Mouse (Mus musculus): Measurements from ENCODE around the gene Trnt1. TPM values are rescaled to one million over a fixed set of nuclear protein-coding genes. Genes with fewer than 3 reads are reported as not detected.

Gene Trnt1
- polyA plus RNA-seq, 1 experiment from 2014 or later, result 60.6 TPM

DNA sequence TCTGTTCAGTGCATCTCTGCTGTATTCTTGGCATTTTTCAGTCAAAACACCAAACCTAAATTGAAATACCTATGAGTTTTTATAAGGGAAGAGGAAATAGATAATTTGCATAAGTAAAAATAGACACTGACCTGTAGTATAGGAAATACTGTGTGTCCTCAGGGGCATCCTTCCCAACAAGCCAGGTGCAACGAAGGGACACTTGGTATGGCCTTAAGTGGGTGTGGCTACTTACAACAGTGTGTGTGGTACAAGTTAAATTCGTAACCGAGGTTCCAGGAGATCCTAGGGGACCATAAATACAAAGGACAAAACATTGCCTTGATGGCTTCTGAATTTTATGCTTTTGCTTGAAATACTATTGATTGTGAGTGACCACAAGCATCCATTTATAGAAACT is 30.7 kb upstream of the Trnt1 start:
- Histone ChIP-seq H3K4me1 (replicated peaks; ENCODE audit: insufficient read depth, low read length) (no peaks in the 10 kb centered on the region), H3K4me3 (replicated peaks; ENCODE audit: low read depth, low read length) (no peak overlapping the region), H3K9ac (ENCODE audit: low read depth, low read length) (no peak overlapping the region), H3K4me2 (ENCODE audit: low read length) (no peak overlapping the region), H3K27ac (no peak overlapping the region), H3K9me3 (replicated peaks; ENCODE audit: low read length) (no peaks in the 10 kb centered on the region), H3K36me3 (ENCODE audit: insufficient read depth, low read length) (no peaks in the 10 kb centered on the region), H3K27me3 (ENCODE audit: insufficient read depth, low read length) (no peaks in the 10 kb centered on the region)
- TF ChIP-seq CTCF (IDR thresholded peaks at IDR 0.05; ENCODE audit: low read depth), result no peak
- 69% methylated on average over 3 of the region's 3 CpGs for WGBS
- DNase-seq (ENCODE audit: low spot score) (no peak), ATAC-seq (replicated peaks; ENCODE audit: low FRiP score, low read depth) (no peak)

DNA sequence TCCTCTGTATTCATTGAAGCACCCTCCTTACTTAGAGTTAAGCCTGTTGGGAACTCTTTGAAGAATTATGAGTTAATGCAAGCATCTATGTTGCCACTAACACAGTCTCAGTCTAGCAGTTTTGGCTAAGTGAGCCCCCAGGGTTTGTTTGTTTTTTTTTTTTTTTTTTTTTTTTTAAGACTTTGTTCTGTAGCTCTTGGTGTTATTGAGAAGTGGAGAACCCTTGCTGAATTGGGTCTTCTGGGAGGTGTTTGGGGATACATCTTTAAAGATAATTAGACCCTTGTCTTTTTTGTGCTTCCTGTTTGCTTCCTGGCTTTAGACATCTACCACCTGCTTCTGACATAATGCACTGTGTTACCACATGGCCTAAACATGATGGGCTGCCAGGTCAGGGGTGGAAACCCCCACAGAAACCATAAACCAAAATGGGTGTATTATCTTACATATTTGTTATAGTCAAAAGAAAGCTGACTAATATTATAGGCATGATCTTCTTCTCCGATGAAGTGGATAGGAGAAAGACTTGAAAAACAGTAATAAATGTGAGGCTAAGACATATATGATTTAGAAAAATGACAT is 28.6 kb upstream of the Trnt1 start:
- ATAC-seq (replicated peaks; ENCODE audit: low FRiP score, low read depth), result no peak
- no peak for DNase-seq (ENCODE audit: low spot score)
- Histone ChIP-seq H3K27ac (no peak overlapping the region), H3K27me3 (ENCODE audit: insufficient read depth, low read length) (no peaks in the 10 kb centered on the region), H3K4me1 (replicated peaks; ENCODE audit: insufficient read depth, low read length) (no peaks in the 10 kb centered on the region), H3K9ac (ENCODE audit: low read depth, low read length) (no peak overlapping the region), H3K4me3 (replicated peaks; ENCODE audit: low read depth, low read length) (no peak overlapping the region), H3K36me3 (ENCODE audit: insufficient read depth, low read length) (no peaks in the 10 kb centered on the region), H3K9me3 (replicated peaks; ENCODE audit: low read length) (no peaks in the 10 kb centered on the region), H3K4me2 (ENCODE audit: low read length) (no peak overlapping the region)
- TF ChIP-seq CTCF (IDR thresholded peaks at IDR 0.05; ENCODE audit: low read depth), result no peak
- 83% methylated on average over 1 of the region's 1 CpGs for WGBS

- Histone ChIP-seq H3K27ac (no peak overlapping the region), H3K4me3 (replicated peaks; ENCODE audit: low read depth, low read length) (no peak overlapping the region), H3K9ac (ENCODE audit: low read depth, low read length) (no peak overlapping the region), H3K9me3 (replicated peaks; ENCODE audit: low read length) (no peaks in the 10 kb centered on the region), H3K4me1 (replicated peaks; ENCODE audit: insufficient read depth, low read length) (no peaks in the 10 kb centered on the region), H3K4me2 (ENCODE audit: low read length) (no peak overlapping the region), H3K36me3 (ENCODE audit: insufficient read depth, low read length) (no peaks in the 10 kb centered on the region), H3K27me3 (ENCODE audit: insufficient read depth, low read length) (no peaks in the 10 kb centered on the region)
- WGBS, result 74% methylated on average over 7 of the region's 7 CpGs
- ATAC-seq (replicated peaks; ENCODE audit: low FRiP score, low read depth) (no peak), DNase-seq (ENCODE audit: low spot score) (no peak)
- TF ChIP-seq CTCF (IDR thresholded peaks at IDR 0.05; ENCODE audit: low read depth), result no peak
These were observed 25.2 kb upstream of the Trnt1 start for GRCm38 (mm10) chr6:106743556-106744233.

DNA sequence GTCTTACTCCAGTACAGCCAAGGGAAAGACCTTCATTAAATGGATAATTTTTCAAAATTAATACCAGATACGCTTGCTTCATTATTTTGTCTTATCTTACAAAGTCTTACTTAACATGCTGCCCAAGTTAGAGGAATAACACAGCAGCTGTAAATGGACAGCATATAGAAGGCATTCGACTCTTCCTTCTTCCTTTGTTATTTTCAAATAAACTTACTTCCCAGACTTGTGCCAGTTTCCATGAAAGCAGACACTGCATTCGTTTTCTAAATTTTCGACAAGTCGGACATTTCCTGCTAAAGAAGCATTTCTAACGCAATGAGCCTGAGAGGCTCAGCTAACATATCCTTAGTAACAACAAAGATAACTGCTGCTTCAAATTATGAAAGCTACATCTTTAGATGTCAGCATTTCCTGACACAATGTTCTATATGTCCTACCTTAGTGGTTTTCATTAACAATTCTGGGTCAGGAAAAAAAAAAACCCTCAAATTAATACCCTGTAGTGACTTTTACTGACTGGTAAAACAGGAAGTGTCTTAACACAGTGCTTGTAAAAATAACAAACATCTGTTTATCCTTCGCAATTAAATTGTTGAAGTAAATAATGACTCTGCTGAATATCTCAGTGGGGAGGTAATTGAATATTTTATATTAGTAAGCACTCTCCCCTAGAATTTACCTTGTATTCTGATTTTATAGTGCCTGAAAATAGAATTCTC is 23.1 kb upstream of the Trnt1 start:
- WGBS, result 74% methylated on average over 7 of the region's 7 CpGs
- Histone ChIP-seq H3K9me3 (replicated peaks; ENCODE audit: low read length) (no peaks in the 10 kb centered on the region), H3K36me3 (ENCODE audit: insufficient read depth, low read length) (no peaks in the 10 kb centered on the region), H3K4me1 (replicated peaks; ENCODE audit: insufficient read depth, low read length) (no peaks in the 10 kb centered on the region), H3K27me3 (ENCODE audit: insufficient read depth, low read length) (no peaks in the 10 kb centered on the region), H3K4me2 (ENCODE audit: low read length) (no peak overlapping the region), H3K4me3 (replicated peaks; ENCODE audit: low read depth, low read length) (no peak overlapping the region), H3K9ac (ENCODE audit: low read depth, low read length) (no peak overlapping the region), H3K27ac (no peak overlapping the region)
- no peak for DNase-seq (ENCODE audit: low spot score)
- ATAC-seq (replicated peaks; ENCODE audit: low FRiP score, low read depth), result no peak
- TF ChIP-seq CTCF (IDR thresholded peaks at IDR 0.05; ENCODE audit: low read depth), result no peak

DNA sequence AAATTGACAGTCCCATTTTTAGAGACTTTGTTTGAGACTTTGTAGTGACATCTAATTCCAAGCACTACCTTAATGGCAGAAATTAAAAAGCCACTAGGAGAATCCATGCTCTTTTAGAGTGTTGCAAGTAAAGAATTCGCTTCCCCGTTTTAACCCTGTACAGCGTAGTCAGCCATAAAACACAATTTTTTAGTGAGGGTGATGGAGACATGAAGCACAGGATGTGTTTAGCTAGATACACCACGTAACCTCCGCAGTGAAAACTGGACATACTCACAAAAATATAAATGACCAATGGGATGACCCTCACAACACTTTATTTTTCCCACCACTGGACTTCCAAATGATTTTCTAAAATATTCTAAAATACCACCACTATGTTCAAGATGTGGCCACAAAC is 21.7 kb upstream of the Trnt1 start:
- ATAC-seq (replicated peaks; ENCODE audit: low FRiP score, low read depth) (no peak), DNase-seq (ENCODE audit: low spot score) (no peak)
- H3K36me3 ChIP-seq (ENCODE audit: insufficient read depth, low read length), result no peaks in the 10 kb centered on the region
- H3K4me3 ChIP-seq (replicated peaks; ENCODE audit: low read depth, low read length), result no peak overlapping the region
- no peaks in the 10 kb centered on the region for H3K27me3 ChIP-seq (ENCODE audit: insufficient read depth, low read length)
- H3K4me1 ChIP-seq (replicated peaks; ENCODE audit: insufficient read depth, low read length), result no peaks in the 10 kb centered on the region
- no peak overlapping the region for H3K27ac ChIP-seq
- TF ChIP-seq CTCF (IDR thresholded peaks at IDR 0.05; ENCODE audit: low read depth), result no peak
- H3K9ac ChIP-seq (ENCODE audit: low read depth, low read length), result no peak overlapping the region
- H3K4me2 ChIP-seq (ENCODE audit: low read length), result no peak overlapping the region
- 92% methylated on average over 5 of the region's 5 CpGs for WGBS
- no peaks in the 10 kb centered on the region for H3K9me3 ChIP-seq (replicated peaks; ENCODE audit: low read length)

DNA sequence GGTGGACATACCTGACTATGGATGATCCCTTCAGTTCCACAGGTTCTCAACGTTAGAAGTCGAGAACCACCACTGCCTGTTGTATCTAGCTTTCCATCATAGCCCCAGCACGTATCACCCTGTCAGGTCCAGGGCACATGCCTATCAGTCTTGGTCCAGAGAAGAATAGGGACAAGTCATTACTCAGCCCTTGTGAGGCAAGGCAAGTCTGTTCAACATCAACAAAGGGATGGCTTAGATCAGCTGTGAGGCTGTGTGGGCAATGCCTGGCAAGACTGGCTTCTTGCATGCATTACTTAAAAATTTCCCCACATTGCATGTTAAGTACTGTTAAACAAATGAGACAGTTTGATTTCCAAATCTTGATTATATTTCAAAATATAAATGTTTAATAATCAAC is 21.1 kb upstream of the Trnt1 start:
- ATAC-seq (replicated peaks; ENCODE audit: low FRiP score, low read depth) (no peak), DNase-seq (ENCODE audit: low spot score) (no peak)
- WGBS, result 89% methylated on average over 3 of the region's 3 CpGs
- Histone ChIP-seq H3K27me3 (ENCODE audit: insufficient read depth, low read length) (no peaks in the 10 kb centered on the region), H3K4me3 (replicated peaks; ENCODE audit: low read depth, low read length) (no peak overlapping the region), H3K4me2 (ENCODE audit: low read length) (no peak overlapping the region), H3K27ac (no peak overlapping the region), H3K9ac (ENCODE audit: low read depth, low read length) (no peak overlapping the region), H3K4me1 (replicated peaks; ENCODE audit: insufficient read depth, low read length) (no peaks in the 10 kb centered on the region), H3K36me3 (ENCODE audit: insufficient read depth, low read length) (no peaks in the 10 kb centered on the region), H3K9me3 (replicated peaks; ENCODE audit: low read length) (no peaks in the 10 kb centered on the region)
- TF ChIP-seq CTCF (IDR thresholded peaks at IDR 0.05; ENCODE audit: low read depth), result no peak
